1 mouse cellular context compared by ENCODE assay signal in the genomic region with DNA sequence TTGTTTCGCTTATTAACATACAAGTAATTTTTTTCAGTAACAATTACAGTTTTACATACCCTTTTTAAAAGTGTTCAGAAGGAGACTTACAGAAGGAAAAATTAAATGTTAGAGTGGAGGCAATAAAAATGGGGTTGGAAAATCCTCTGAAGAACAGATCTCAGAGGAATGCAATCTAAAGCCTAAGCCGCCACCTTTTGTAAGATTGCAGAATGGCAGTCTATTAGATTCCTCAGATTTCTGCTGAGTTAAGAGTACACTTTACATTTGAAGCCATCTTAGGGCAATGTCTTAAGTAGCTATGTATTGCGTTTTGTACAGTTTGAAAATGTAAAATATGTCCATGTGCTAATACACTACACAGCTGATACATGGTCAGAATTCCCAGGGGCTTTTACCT.
TF ChIP-seq lines count a peak whose summit lies in the region.

No protein-coding gene starts in this region.

TF ChIP-seq in CH12.LX, 34 proteins besides CTCF, POLR2A, EP300 and RAD21:
- TF ChIP-seq ZNF384 (IDR thresholded peaks at IDR 0.05; ENCODE audit: low read depth, low read length) = no peak
- no peak for TF ChIP-seq CHD2 (IDR thresholded peaks at IDR 0.05; ENCODE audit: low read length)
- no peak for TF ChIP-seq MAZ (IDR thresholded peaks at IDR 0.05; ENCODE audit: low read depth, low read length)
- TF ChIP-seq TBP (conservative IDR thresholded peaks at IDR 0.05; ENCODE audit: low read depth, low read length) = no peak
- no peak for TF ChIP-seq IRF4 (IDR thresholded peaks at IDR 0.05; ENCODE audit: low read depth, low read length)
- no peak for TF ChIP-seq HCFC1 (IDR thresholded peaks at IDR 0.05; ENCODE audit: low read depth, low read length)
- TF ChIP-seq ETS1 (conservative IDR thresholded peaks at IDR 0.05; ENCODE audit: low read depth, low read length) = no peak
- TF ChIP-seq SIN3A (IDR thresholded peaks at IDR 0.05; ENCODE audit: low read length) = no peak
- no peak for TF ChIP-seq POLR2AphosphoS2 (IDR thresholded peaks at IDR 0.05; ENCODE audit: low read depth, low read length)
- TF ChIP-seq PAX5 (IDR thresholded peaks at IDR 0.05; ENCODE audit: low read length) = no peak
- no peak for TF ChIP-seq UBTF (IDR thresholded peaks at IDR 0.05; ENCODE audit: low read depth, low read length)
- TF ChIP-seq KAT2A (IDR thresholded peaks at IDR 0.05; ENCODE audit: insufficient replicate concordance, low read length) = no peak
- no peak for TF ChIP-seq SMC3 (IDR thresholded peaks at IDR 0.05; ENCODE audit: low read depth, low read length)
- no peak for TF ChIP-seq ELF1 (IDR thresholded peaks at IDR 0.05; ENCODE audit: low read depth, low read length)
- no peak for TF ChIP-seq NELFE (IDR thresholded peaks at IDR 0.05; ENCODE audit: low read depth, low read length)
- no peak for TF ChIP-seq ZMIZ1 (IDR thresholded peaks at IDR 0.05; ENCODE audit: low read depth, low read length)
- TF ChIP-seq GABPA (IDR thresholded peaks at IDR 0.05; ENCODE audit: insufficient replicate concordance, low read depth, low read length) = no peak
